Mouse (Mus musculus): ENCODE results near the gene Sez6.

DNA sequence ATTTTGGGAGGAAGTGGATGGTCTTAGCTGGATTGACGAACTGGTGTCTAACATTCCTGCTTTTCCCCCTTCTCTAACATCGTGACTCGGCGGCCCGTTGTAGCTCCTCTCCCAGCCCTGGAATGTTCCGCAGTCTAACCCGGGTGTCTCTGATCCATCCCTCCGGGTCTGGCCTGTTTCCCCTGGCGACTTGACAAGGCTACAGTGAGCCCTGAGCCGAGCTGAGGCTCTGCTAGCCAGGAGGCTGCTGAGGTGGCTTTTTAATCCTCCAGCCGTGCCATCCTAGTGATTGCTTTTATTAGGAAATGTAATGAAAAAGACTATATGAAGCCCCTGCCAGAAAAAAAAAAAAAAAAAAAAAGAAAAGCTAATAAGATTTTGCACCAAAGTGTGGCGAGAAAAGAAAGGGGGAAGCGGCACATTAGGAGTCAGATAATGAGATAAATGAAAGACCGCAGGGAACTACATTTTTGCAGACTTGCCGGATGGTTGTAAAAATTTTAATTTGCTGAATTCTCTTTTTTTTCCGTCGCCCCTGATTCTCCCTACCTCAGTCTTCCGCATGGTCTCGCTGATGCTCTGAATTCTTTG is 24.4 kb upstream of the Sez6 start:
- TF ChIP-seq CTCF (conservative IDR thresholded peaks at IDR 0.05; ENCODE audit: low read length) (no peak), NANOG (IDR thresholded peaks at IDR 0.05; ENCODE audit: borderline replicate concordance, low read length) (no peak), POU5F1 (IDR thresholded peaks at IDR 0.05; ENCODE audit: borderline replicate concordance, low read length) (no peak)

Data from E14TG2a.4 (cell line).